ENCODE assay signal across 9 mouse cellular contexts in the genomic region with DNA sequence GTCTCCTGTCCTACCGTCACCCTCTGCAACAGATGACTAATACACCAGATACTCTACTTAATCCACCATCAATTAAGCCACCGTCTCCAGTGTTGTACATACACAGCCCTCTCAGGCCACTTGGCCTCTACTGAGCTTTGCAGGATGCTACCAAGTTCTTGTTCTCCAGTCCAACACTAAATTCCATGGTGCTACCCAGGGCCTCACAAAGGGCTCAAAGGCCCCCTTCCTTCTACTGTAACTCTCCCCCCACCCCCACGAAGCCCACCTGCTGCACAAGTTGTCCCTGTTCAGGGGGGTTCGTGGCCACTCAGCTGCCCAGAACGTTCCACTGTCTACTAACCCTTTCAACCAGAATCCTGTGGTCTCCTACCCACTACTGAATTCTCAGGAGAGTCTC. TPM values are rescaled to one million over a fixed set of nuclear protein-coding genes. Genes with fewer than 3 reads are reported as not detected.
DNase-seq lines count a peak whose midpoint lies in the region; ATAC-seq and TF ChIP-seq lines count a peak whose summit lies in the region.
"Had no signal": no experiment of that assay in that cellular context is flagged by ENCODE, and none has a peak within 500 bp of the region (broad histone marks: within the 10 kb centered on the region; RNA-seq: fewer than 3 reads in every experiment).

No protein-coding gene starts in this region.

- H3K4me1 ChIP-seq in heart, embryonic 15.5 days (replicated peaks) = peaks cover 19% of the 10 kb centered on the region
- H3K4me1 ChIP-seq in heart, adult 2 months (ENCODE audit: control insufficient read depth, insufficient read depth, low read length) = peaks cover 5% of the 10 kb centered on the region
- H3K4me1 ChIP-seq in G1E (ENCODE audit: insufficient read depth, low read depth, low read length) = peaks cover 63% of the 10 kb centered on the region
- H3K4me1 ChIP-seq in hindbrain, embryonic 10.5 days (replicated peaks) = peaks cover 23% of the 10 kb centered on the region
- H3K4me1 ChIP-seq in midbrain, embryonic 10.5 days = peaks cover 23% of the 10 kb centered on the region

- no peak for TF ChIP-seq CTCF in heart, adult 2 months (IDR thresholded peaks at IDR 0.05)
- TF ChIP-seq CTCF in G1E (IDR thresholded peaks at IDR 0.05; ENCODE audit: low read depth, low read length) = no peak

- peak overlapping the region; percentile 87 for H3K4me2 ChIP-seq in heart, embryonic 15.5 days

- no peak for ATAC-seq in heart, embryonic 15.5 days (replicated peaks; ENCODE audit: insufficient number of reproducible peaks, insufficient read depth, low FRiP score, low read depth)
- no peak for ATAC-seq in G1E (ENCODE audit: extremely low read depth, insufficient number of reproducible peaks, low FRiP score, poor library complexity, severe bottlenecking)

- no peaks in the 10 kb centered on the region for H3K27me3 ChIP-seq in heart, embryonic 15.5 days
- H3K27me3 ChIP-seq in heart, adult 2 months (ENCODE audit: control insufficient read depth, insufficient read depth, low read length) = no peaks in the 10 kb centered on the region
- H3K27me3 ChIP-seq in G1E (ENCODE audit: insufficient read depth, low read length) = no peaks in the 10 kb centered on the region
- H3K27me3 ChIP-seq in hindbrain, embryonic 10.5 days (ENCODE audit: insufficient read depth, poor library complexity, severe bottlenecking) = peaks cover 24% of the 10 kb centered on the region
- H3K27me3 ChIP-seq in midbrain, embryonic 10.5 days (ENCODE audit: low read depth, poor library complexity, severe bottlenecking) = peaks cover 35% of the 10 kb centered on the region

- no peak for TF ChIP-seq POLR2A in heart, adult 2 months (IDR thresholded peaks at IDR 0.05; ENCODE audit: insufficient read depth, low read depth, low read length)

- DNase-seq in heart, adult 2 months = no peak
- no peak for DNase-seq in G1E (ENCODE audit: low spot score)
- no peak for DNase-seq in hindbrain, embryonic 10.5 days (ENCODE audit: low spot score)
- DNase-seq in midbrain, embryonic 10.5 days (ENCODE audit: low spot score) = no peak
- DNase-seq in frontal cortex, postnatal 36 days (ENCODE audit: low spot score in 2 of 2) = no peak
- no peak for DNase-seq in adrenal gland, postnatal 4 days (ENCODE audit: low spot score in 2 of 2)
- no peak for DNase-seq in right cerebral cortex, postnatal 4 days
- DNase-seq: lung, postnatal 4 days had no signal

- H3K79me2 ChIP-seq in heart, adult 2 months (replicated peaks; ENCODE audit: control insufficient read depth, insufficient read depth, low read length) = no peaks in the 10 kb centered on the region

- H3K27ac ChIP-seq in heart, embryonic 15.5 days = no peak overlapping the region
- no peak overlapping the region for H3K27ac ChIP-seq in heart, adult 2 months
- H3K27ac ChIP-seq in hindbrain, embryonic 10.5 days = no peak overlapping the region
- no peak overlapping the region for H3K27ac ChIP-seq in midbrain, embryonic 10.5 days (replicated peaks)

- no peaks in the 10 kb centered on the region for H3K9me3 ChIP-seq in heart, embryonic 15.5 days (replicated peaks)
- H3K9me3 ChIP-seq in G1E (replicated peaks) = peaks cover 3% of the 10 kb centered on the region
- H3K9me3 ChIP-seq in hindbrain, embryonic 10.5 days = no peaks in the 10 kb centered on the region
- no peaks in the 10 kb centered on the region; the same call in 1 of the 2 replicates for H3K9me3 ChIP-seq in midbrain, embryonic 10.5 days (replicated peaks)

- no peaks in the 10 kb centered on the region for H3K36me3 ChIP-seq in heart, embryonic 15.5 days
- no peaks in the 10 kb centered on the region for H3K36me3 ChIP-seq in heart, adult 2 months (ENCODE audit: control insufficient read depth, insufficient read depth, low read length)
- H3K36me3 ChIP-seq in G1E (replicated peaks) = peaks cover 30% of the 10 kb centered on the region
- peaks cover 3% of the 10 kb centered on the region; the same call in 1 of the 2 replicates for H3K36me3 ChIP-seq in hindbrain, embryonic 10.5 days
- no peaks in the 10 kb centered on the region for H3K36me3 ChIP-seq in midbrain, embryonic 10.5 days

- peak overlapping the region; percentile 83 for H3K9ac ChIP-seq in heart, embryonic 15.5 days
- H3K9ac ChIP-seq in heart, adult 2 months (ENCODE audit: low read depth, low read length) = no peak overlapping the region

- WGBS in heart, embryonic 15.5 days = 76% methylated on average over 5 of the region's 5 CpGs
- 83% methylated on average over 5 of the region's 5 CpGs for WGBS in heart, adult 2 months
- 85% methylated on average over 5 of the region's 5 CpGs for WGBS in hindbrain, embryonic 10.5 days
- 86% methylated on average over 5 of the region's 5 CpGs for WGBS in midbrain, embryonic 10.5 days

- TF ChIP-seq EP300 in heart, adult 2 months (IDR thresholded peaks at IDR 0.05; ENCODE audit: insufficient read depth, low read depth, low read length) = no peak

- H3K4me3 ChIP-seq in heart, embryonic 15.5 days = peak overlapping the region; percentile 77
- no peak overlapping the region for H3K4me3 ChIP-seq in heart, adult 2 months
- H3K4me3 ChIP-seq in G1E (ENCODE audit: low read depth, low read length) = peak overlapping the region; percentile 82; the same call in 1 of the 2 replicates
- peak overlapping the region; percentile 76 for H3K4me3 ChIP-seq in hindbrain, embryonic 10.5 days
- peak overlapping the region; percentile 66; the same call in 1 of the 2 replicates for H3K4me3 ChIP-seq in midbrain, embryonic 10.5 days

- intact Hi-C loops in heart, adult 2 months (cut with DNase I) = loop anchor here (5.0 kb wide), 3 partner anchors 40 to 60 kb away; no protein-coding TSS in a partner anchor

RNA-seq across cellular contexts. Expression of gene Tbc1d8, which starts 1.5 kb away (rescaled TPM):
- polyA plus RNA-seq in heart, embryonic 15.5 days (2015; fragmentation: Nextera tagmentation; extraction: Ambion mirVana) = 10.4 and 12.8 TPM in 2 replicates
- 1 to 10 TPM; 5.2 to 6.1 TPM for total RNA-seq in heart, adult 2 months (2021)
- 6.3 and 8.3 TPM in 2 replicates for polyA plus RNA-seq in heart, adult 2 months (2012; rRNA removed)
- 3.5 and 5.7 TPM in 2 replicates for total RNA-seq in G1E (2014; fragmentation: Nextera tagmentation)
- total RNA-seq in G1E (2017) = 6.9 and 8.4 TPM in 2 replicates
- polyA plus RNA-seq in G1E (2012) = 3.9 TPM in 2 replicates
- 5.9 and 6.3 TPM in 2 replicates for polyA plus RNA-seq in hindbrain, embryonic 10.5 days (2016; fragmentation: Nextera tagmentation; extraction: Ambion mirVana)
- 5.9 TPM in 2 replicates for polyA plus RNA-seq in midbrain, embryonic 10.5 days (2016; fragmentation: Nextera tagmentation; extraction: Ambion mirVana)
- total RNA-seq in adrenal gland, postnatal 4 days (2021) = 10 to 100 TPM; 10.1 to 10.8 TPM

RNA-seq across cellular contexts. Expression of gene Cnot11, which starts 57.7 kb away (rescaled TPM):
- 13.3 and 15.2 TPM in 2 replicates for polyA plus RNA-seq in heart, embryonic 15.5 days (2015; fragmentation: Nextera tagmentation; extraction: Ambion mirVana)
- total RNA-seq in heart, adult 2 months (2021) = 10 to 100 TPM; 13.2 to 15.6 TPM
- polyA plus RNA-seq in heart, adult 2 months (2012; rRNA removed) = 9.8 and 11.9 TPM in 2 replicates
- total RNA-seq in G1E (2014; fragmentation: Nextera tagmentation) = 44.8 and 46.5 TPM in 2 replicates
- total RNA-seq in G1E (2017) = 37.9 and 41.2 TPM in 2 replicates
- 117 and 176 TPM in 2 replicates for polyA plus RNA-seq in G1E (2012)
- 26.2 and 26.9 TPM in 2 replicates for polyA plus RNA-seq in hindbrain, embryonic 10.5 days (2016; fragmentation: Nextera tagmentation; extraction: Ambion mirVana)
- 18.8 and 20.9 TPM in 2 replicates for polyA plus RNA-seq in midbrain, embryonic 10.5 days (2016; fragmentation: Nextera tagmentation; extraction: Ambion mirVana)
- 10 to 100 TPM; 26.3 to 28.7 TPM for total RNA-seq in adrenal gland, postnatal 4 days (2021)
